Mouse (Mus musculus): ENCODE measurements around the gene Enpep.

GRCm38 (mm10) chr3:129365919-129366318 is 33.4 kb upstream of the Enpep start:
- TF ChIP-seq CTCF (IDR thresholded peaks at IDR 0.05; ENCODE audit: control insufficient read depth, insufficient read depth, insufficient replicate concordance, low read depth, low read length) (no peak), POLR2A (IDR thresholded peaks at IDR 0.05; ENCODE audit: control insufficient read depth, low read depth, low read length) (no peak)
